Mouse (Mus musculus) CH12.LX (cell line): ENCODE measurements around the gene Ccdc78. TPM values are rescaled to one million over a fixed set of nuclear protein-coding genes. Genes with fewer than 3 reads are reported as not detected.

Experiments used
- DNase-seq: peaks from one replicate; pipeline ENCODE4 v3.0.0-alpha.2; 2013; ENCODE audit errors: extremely low read depth
- H3K27ac ChIP-seq: 2 replicates; pipeline ENCODE4 v1.5.1; 2012; ENCODE audit warnings: low read depth, mild to moderate bottlenecking, control low read depth, moderate library complexity; ENCODE audit not compliant: insufficient read depth
- H3K27me3 ChIP-seq: replicated peaks from 2 replicates; pipeline ENCODE3; 2012; ENCODE audit warnings: inconsistent platforms
- H3K36me3 ChIP-seq, 2 experiments: replicated peaks in 1 of 2; 2 replicates each; pipeline versions ENCODE3 to v1.6.1; 2012; ENCODE audit warnings: inconsistent platforms in 1 of 2, low read length in 1 of 2, mild to moderate bottlenecking in 1 of 2, mixed read lengths in 1 of 2, moderate library complexity in 1 of 2; ENCODE audit not compliant: control insufficient read depth in 1 of 2, insufficient read depth in 1 of 2
- H3K4me1 ChIP-seq, 2 experiments: 2 replicates each; pipeline ENCODE4 v1.6.1; 2012; ENCODE audit warnings: inconsistent platforms in 1 of 2, moderate library complexity in 1 of 2; ENCODE audit not compliant: insufficient read depth in 2 of 2, control insufficient read depth in 1 of 2
- H3K4me2 ChIP-seq: 2 replicates; pipeline ENCODE4 v1.6.1; 2012; ENCODE audit warnings: low read depth, mild to moderate bottlenecking, control low read depth; ENCODE audit not compliant: poor library complexity, insufficient read depth, severe bottlenecking
- H3K4me3 ChIP-seq, 3 experiments: fragments of 150-350 bp in 1 of 3; sonication (generic) in 1 of 3; replicated peaks in 1 of 3; 2 replicates each; pipeline versions ENCODE3 to v1.5.1; 2011 to 2012; ENCODE audit warnings: low read depth in 2 of 3, low read length in 2 of 3, mild to moderate bottlenecking in 2 of 3, moderate library complexity in 2 of 3, control low read depth in 1 of 3, improper control_type of control experiment in 1 of 3, inconsistent platforms in 1 of 3, mixed read lengths in 1 of 3; ENCODE audit not compliant: poor library complexity in 1 of 3
- H3K79me2 ChIP-seq: replicated peaks from 2 replicates; pipeline ENCODE4 v1.6.1; 2012; ENCODE audit warnings: mild to moderate bottlenecking, moderate library complexity; ENCODE audit not compliant: control insufficient read depth, poor library complexity, insufficient read depth, severe bottlenecking; ENCODE audit errors: extremely low read depth
- H3K9ac ChIP-seq: 2 replicates; pipeline ENCODE4 v1.6.1; 2012; ENCODE audit warnings: low read depth, mild to moderate bottlenecking, control low read depth, moderate library complexity; ENCODE audit not compliant: insufficient read depth
- H3K9me3 ChIP-seq: replicated peaks from 2 replicates; pipeline ENCODE3; 2012; ENCODE audit warnings: low read length, inconsistent platforms, mixed read lengths
- CHD1 ChIP-seq: IDR thresholded peaks from 2 replicates; pipeline ENCODE4 v1.6.1; 2012; ENCODE audit warnings: low read depth, low read length, improper control_type of control experiment, inconsistent platforms
- E2F4 ChIP-seq: IDR thresholded peaks from 2 replicates; pipeline ENCODE4 v1.6.1; 2011; ENCODE audit warnings: low read depth, low read length, improper control_type of control experiment; ENCODE audit not compliant: insufficient replicate concordance
- EP300 ChIP-seq: IDR thresholded peaks from 2 replicates; pipeline ENCODE4 v1.6.1; 2011; ENCODE audit warnings: low read length, improper control_type of control experiment
- GABPA ChIP-seq: IDR thresholded peaks from 2 replicates; pipeline ENCODE4 v1.6.1; 2012; ENCODE audit warnings: low read depth, low read length, improper control_type of control experiment, inconsistent platforms; ENCODE audit not compliant: insufficient replicate concordance
- KAT2A ChIP-seq: IDR thresholded peaks from 2 replicates; pipeline ENCODE4 v1.6.1; 2012; ENCODE audit warnings: low read length, improper control_type of control experiment, inconsistent platforms; ENCODE audit not compliant: insufficient replicate concordance
- MAFK ChIP-seq: IDR thresholded peaks from 2 replicates; pipeline ENCODE4 v1.6.1; 2011; ENCODE audit warnings: low read length, improper control_type of control experiment; ENCODE audit not compliant: insufficient replicate concordance
- MAX ChIP-seq: IDR thresholded peaks from 2 replicates; pipeline ENCODE4 v1.6.1; 2011; ENCODE audit warnings: low read length, improper control_type of control experiment
- MAZ ChIP-seq: IDR thresholded peaks from 2 replicates; pipeline ENCODE4 v1.6.1; 2012; ENCODE audit warnings: low read depth, mild to moderate bottlenecking, inconsistent platforms, low read length, improper control_type of control experiment, moderate library complexity
- MYC ChIP-seq: IDR thresholded peaks from 2 replicates; pipeline ENCODE4 v1.6.1; 2011; ENCODE audit warnings: low read depth, mild to moderate bottlenecking, improper control_type of control experiment, low read length
- NELFE ChIP-seq: IDR thresholded peaks from 2 replicates; pipeline ENCODE4 v1.6.1; 2011; ENCODE audit warnings: low read depth, low read length, improper control_type of control experiment
- NRF1 ChIP-seq: IDR thresholded peaks from 2 replicates; pipeline ENCODE4 v1.6.1; 2014; ENCODE audit warnings: low read depth, mild to moderate bottlenecking, inconsistent platforms, low read length, improper control_type of control experiment, moderate library complexity
- PAX5 ChIP-seq: IDR thresholded peaks from 2 replicates; pipeline ENCODE4 v1.6.1; 2012; ENCODE audit warnings: low read length, inconsistent platforms, mixed read lengths
- POLR2A ChIP-seq: IDR thresholded peaks from 2 replicates; pipeline ENCODE4 v1.6.1; 2011; ENCODE audit warnings: low read depth, mild to moderate bottlenecking, improper control_type of control experiment, low read length
- POLR2AphosphoS2 ChIP-seq: IDR thresholded peaks from 2 replicates; pipeline ENCODE4 v1.6.1; 2011; ENCODE audit warnings: low read depth, low read length, improper control_type of control experiment
- RAD21 ChIP-seq: IDR thresholded peaks from 2 replicates; pipeline ENCODE4 v1.6.1; 2011; ENCODE audit warnings: low read depth, mild to moderate bottlenecking, low read length, improper control_type of control experiment, moderate library complexity
- SIN3A ChIP-seq: IDR thresholded peaks from 2 replicates; pipeline ENCODE4 v1.6.1; 2012; ENCODE audit warnings: low read length, improper control_type of control experiment, inconsistent platforms
- TCF12 ChIP-seq: IDR thresholded peaks from 2 replicates; pipeline ENCODE4 v1.6.1; 2014; ENCODE audit warnings: low read depth, mild to moderate bottlenecking, inconsistent platforms, low read length, improper control_type of control experiment
- UBTF ChIP-seq: IDR thresholded peaks from 2 replicates; pipeline ENCODE4 v1.6.1; 2012; ENCODE audit warnings: low read depth, mild to moderate bottlenecking, inconsistent platforms, low read length, improper control_type of control experiment, moderate library complexity
- USF1 ChIP-seq: IDR thresholded peaks from 2 replicates; pipeline ENCODE4 v1.6.1; 2014; ENCODE audit warnings: low read depth, mild to moderate bottlenecking, inconsistent platforms, low read length, improper control_type of control experiment
- USF2 ChIP-seq: conservative IDR thresholded peaks from 2 replicates; pipeline ENCODE4 v1.6.1; 2011; ENCODE audit warnings: low read depth, low read length, improper control_type of control experiment
- ZC3H11A ChIP-seq: IDR thresholded peaks from 2 replicates; pipeline ENCODE4 v1.6.1; 2012; ENCODE audit warnings: low read depth, mild to moderate bottlenecking, inconsistent platforms, low read length, improper control_type of control experiment
- ZMIZ1 ChIP-seq: IDR thresholded peaks from 2 replicates; pipeline ENCODE4 v1.6.1; 2012; ENCODE audit warnings: low read depth, mild to moderate bottlenecking, inconsistent platforms, low read length, improper control_type of control experiment
- dilution Hi-C: fragments of 300-500 bp; cut with MboI; formaldehyde crosslinking; loops from 2 replicates; pipeline ENCODE4 v1.14.3; 2020; ENCODE audit warnings: low sequenced_read_pairs; ENCODE audit not compliant: extremely low pct_unique_long_range_greater_than_20kb, extremely low pct_ligation_motif_present
- in situ Hi-C: fragments of 300-500 bp; cut with MboI; formaldehyde crosslinking; loops from 3 replicates; pipeline ENCODE4 v1.14.3; 2019; ENCODE audit warnings: low sequenced_read_pairs, low pct_ligation_motif_present, low pct_unique_long_range_greater_than_20kb, mixed read lengths
- polyA plus RNA-seq: library from polyadenylated mRNA; unstranded; fragments of >175 nt; gene quantifications from 2 replicates; pipeline ENCODE4 v1.2.1, GENCODE M21; 2012; ENCODE audit warnings: low read depth; ENCODE audit not compliant: insufficient read length
- total RNA-seq, 2 experiments: library from RNA; depleted of rRNA; stranded (reverse); fragments of 300-350 nt in 1 of 2; fragments of >200 nt in 1 of 2; gene quantifications; 2 replicates each; pipeline ENCODE4 v1.2.3; 2012 to 2014

Gene Ccdc78
- total and polyA plus RNA-seq, 3 experiments, result 0.13 to 0.40 (median 0.25) TPM

- H3K27me3 ChIP-seq, result no peaks in the 10 kb centered on the region
- H3K27ac ChIP-seq, result no peak within 1 kb of the TSS
- dilution Hi-C loops (no loop called here), in situ Hi-C loops (no loop called here)
- H3K4me3 ChIP-seq, result no peak within 1 kb of the TSS
- H3K9me3 ChIP-seq, result no peaks in the 10 kb centered on the region
- H3K4me1 ChIP-seq, result peaks cover 9 to 19% of the 10 kb centered on the region in 2 experiments
- H3K4me2 ChIP-seq, result no peak within 1 kb of the TSS
- DNase-seq, result no peak
- peaks cover 4% of the 10 kb centered on the region for H3K79me2 ChIP-seq
- H3K36me3 ChIP-seq, result peaks cover 68 to 76% of the 10 kb centered on the region in 2 experiments
- TF ChIP-seq CHD1 (no peak), USF2 (no peak), GABPA (no peak), PAX5 (no peak), UBTF (no peak), KAT2A (no peak), POLR2A (no peak), MAFK (no peak), MAZ (no peak)
- no peak within 1 kb of the TSS for H3K9ac ChIP-seq
Observed at GRCm38 (mm10) chr17:25837076-25837410, 50.7 kb downstream of the Ccdc78 start, which contains the start of gene Rhbdl1. Rhbdl1 (minus strand) TSS chr17:25837295.

DNA sequence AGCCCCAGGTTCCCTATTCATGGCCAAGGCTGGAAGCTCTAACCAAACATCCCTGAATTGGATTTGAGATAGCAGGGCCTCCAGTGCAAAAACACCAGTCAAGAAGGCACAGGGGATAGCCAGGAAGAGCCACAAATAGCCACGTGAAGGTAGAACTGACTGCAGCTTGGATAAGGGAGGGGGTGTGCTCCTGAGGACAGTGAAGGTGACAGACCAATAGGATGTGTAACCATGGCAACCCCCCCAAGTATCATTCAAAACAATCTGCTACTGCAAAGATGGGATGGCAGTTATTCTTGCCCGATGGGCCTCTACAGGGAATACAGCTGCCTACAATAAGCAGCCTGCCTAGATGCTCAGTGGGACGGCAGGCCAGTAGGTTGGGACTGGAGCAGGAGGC is 51.2 kb downstream of the Ccdc78 start:
- no peak overlapping the region for H3K27ac ChIP-seq
- DNase-seq, result no peak
- no peak for TF ChIP-seq NELFE
- TF ChIP-seq ZC3H11A, result no peak
- TF ChIP-seq MAX, result no peak
- no peak for TF ChIP-seq CHD1
- no peak for TF ChIP-seq EP300
- no peak for TF ChIP-seq RAD21
- TF ChIP-seq POLR2AphosphoS2, result no peak
- TF ChIP-seq MAFK, result no peak
- TF ChIP-seq MYC, result no peak
- no peak for TF ChIP-seq SIN3A
- no peak for TF ChIP-seq E2F4
- TF ChIP-seq ZMIZ1, result no peak
- TF ChIP-seq USF1, result no peak
- no peak for TF ChIP-seq GABPA
- no peak for TF ChIP-seq TCF12
- no peak for TF ChIP-seq NRF1
- TF ChIP-seq, all 38 proteins: peak for 0
- Histone ChIP-seq H3K9me3 (no peaks in the 10 kb centered on the region), H3K4me3 (no peak overlapping the region), H3K4me2 (no peak overlapping the region), H3K36me3 (peaks cover 73 to 81% of the 10 kb centered on the region in 2 experiments), H3K9ac (no peak overlapping the region), H3K4me1 (peaks cover 9 to 18% of the 10 kb centered on the region in 2 experiments), H3K79me2 (no peaks in the 10 kb centered on the region; the same call in none of the 2 replicates), H3K27me3 (no peaks in the 10 kb centered on the region)
- dilution Hi-C loops (no loop called here), in situ Hi-C loops (no loop called here)
